Mouse (Mus musculus): Measurements from ENCODE around the gene Vmac.

DNA sequence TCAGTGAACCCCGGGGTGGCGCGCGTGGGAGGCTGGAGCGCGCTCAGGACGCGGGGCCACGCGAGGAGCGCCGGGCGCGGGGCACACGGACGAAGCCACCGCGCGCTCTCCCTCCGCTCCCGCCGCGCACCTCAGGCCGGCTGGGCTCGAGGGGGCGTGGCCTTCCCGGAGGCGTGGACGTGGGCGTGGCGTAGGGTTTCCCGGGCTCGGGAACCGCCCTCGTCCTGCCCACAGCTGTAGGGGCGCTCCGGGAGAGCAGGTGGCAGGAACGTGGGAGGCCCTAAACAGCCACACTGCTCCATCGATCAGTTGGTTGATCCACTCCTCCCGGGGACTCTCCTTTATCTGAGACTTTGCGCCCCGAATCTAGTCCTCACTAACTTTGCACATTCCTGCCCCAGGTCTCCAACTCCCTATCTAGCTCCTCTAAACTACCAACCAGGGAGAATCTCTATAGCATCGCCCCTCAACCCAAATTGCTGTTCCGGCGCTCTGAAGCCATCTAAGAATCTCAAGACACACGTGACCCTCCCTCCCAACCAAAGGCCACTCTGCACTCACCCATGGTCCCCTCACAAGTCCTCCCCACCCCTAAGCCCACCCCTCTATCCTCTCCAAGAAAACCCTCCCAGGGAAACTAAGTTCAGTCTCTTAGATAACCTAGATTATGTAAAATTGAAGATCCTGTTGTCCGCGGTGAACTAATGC, 39.7 kb upstream of the Vmac start, which contains the start of gene Nrtn:
- TF ChIP-seq CTCF (conservative IDR thresholded peaks at IDR 0.05; ENCODE audit: insufficient read depth, insufficient read length, low read depth, low read length) (no peak), POLR2A (IDR thresholded peaks at IDR 0.05; ENCODE audit: low read depth, low read length) (no peak)
